Mouse (Mus musculus) cerebellum, adult 2 months (tissue): Measurements from ENCODE around the gene Krt12.

ENCODE experiments used
- CTCF ChIP-seq: fragments of 200-500 bp; IDR thresholded peaks from 2 replicates; pipeline ENCODE4 v1.5.1; 2011; ENCODE audit warnings: low read depth, mild to moderate bottlenecking, control low read depth, low read length, moderate library complexity, borderline replicate concordance; ENCODE audit not compliant: insufficient read depth
- POLR2A ChIP-seq: fragments of 200-500 bp; IDR thresholded peaks from 2 replicates; pipeline ENCODE4 v1.6.1; 2011; ENCODE audit warnings: low read length, control low read depth, borderline replicate concordance; ENCODE audit not compliant: insufficient read depth

DNA sequence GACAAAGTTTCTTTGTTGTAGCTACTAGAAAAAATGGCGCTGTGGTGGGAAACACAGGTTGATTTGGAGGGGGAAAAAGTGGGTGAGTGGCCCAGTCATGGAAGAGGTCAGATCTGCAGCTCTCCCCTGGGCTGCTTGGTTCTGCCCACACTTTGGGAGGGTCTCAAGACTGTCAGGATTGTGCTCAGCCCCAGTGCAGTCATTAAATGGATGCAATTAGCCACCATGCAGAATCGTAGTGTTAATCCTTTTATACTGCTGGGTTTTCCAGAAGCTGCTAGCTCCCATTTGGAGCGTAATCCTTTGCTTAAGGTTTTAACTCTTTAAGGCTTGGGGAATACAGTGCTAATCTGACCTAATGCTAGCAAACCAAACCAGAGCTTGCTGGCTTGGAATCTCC is 26.0 kb downstream of the Krt12 start:
- TF ChIP-seq CTCF (no peak), POLR2A (no peak)
